Mouse (Mus musculus) heart, embryonic 16.5 days (tissue): ENCODE data around the gene Cxcl9. TPM values are rescaled to one million over a fixed set of nuclear protein-coding genes. Genes with fewer than 3 reads are reported as not detected.
A peak's percentile ranks its signal among the peaks of the same experiment; 100 is the strongest.

ENCODE experiments used
- ATAC-seq: fragments of 200-750 bp; cut with Nextera tagmentation; replicated peaks from 2 replicates; pipeline ENCODE4 v1.8.0; 2017; ENCODE audit warnings: moderate number of reproducible peaks; ENCODE audit not compliant: insufficient read depth, low FRiP score; ENCODE audit errors: extremely low read depth
- H3K27ac ChIP-seq: fragments of 300-500 bp; sonication (generic); 2 replicates; pipeline ENCODE4 v1.5.1; 2014; ENCODE audit warnings: mild to moderate bottlenecking, low read length, control low read depth, moderate library complexity
- H3K27me3 ChIP-seq: fragments of 300-500 bp; sonication (generic); 2 replicates; pipeline ENCODE4 v1.6.1; 2014; ENCODE audit warnings: low read length, mixed read lengths; ENCODE audit not compliant: control insufficient read depth, insufficient read depth
- H3K36me3 ChIP-seq: fragments of 300-500 bp; sonication (generic); 2 replicates; pipeline ENCODE4 v1.6.1; 2014; ENCODE audit not compliant: control insufficient read depth, insufficient read depth
- H3K4me1 ChIP-seq: fragments of 300-500 bp; sonication (generic); 2 replicates; pipeline ENCODE4 v1.6.1; 2014; ENCODE audit warnings: low read length, mixed read lengths; ENCODE audit not compliant: control insufficient read depth, insufficient read depth
- H3K4me2 ChIP-seq: fragments of 300-500 bp; sonication (generic); 2 replicates; pipeline ENCODE4 v1.6.1; 2014; ENCODE audit warnings: low read depth, mild to moderate bottlenecking, control low read depth, low read length
- H3K4me3 ChIP-seq: fragments of 300-500 bp; sonication (generic); 2 replicates; pipeline ENCODE4 v1.5.1; 2014; ENCODE audit warnings: mild to moderate bottlenecking, control low read depth, low read length
- H3K9ac ChIP-seq: fragments of 300-500 bp; sonication (generic); 2 replicates; pipeline ENCODE4 v1.6.1; 2014; ENCODE audit warnings: low read length, control low read depth
- H3K9me3 ChIP-seq: fragments of 300-500 bp; sonication (generic); replicated peaks from 2 replicates; pipeline ENCODE4 v1.6.1; 2016; ENCODE audit warnings: low read length; ENCODE audit not compliant: control insufficient read depth
- WGBS: fragments of 180-500 bp; shearing (Covaris S2); extraction: QIAGEN DNeasy Blood & Tissue Kit; methylation state at CpG from one replicate; pipeline ENCODE4 v1.1.7; 2014; 5-methylcytosine and 5-hydroxymethylcytosine counted together
- polyA plus RNA-seq: library from polyadenylated mRNA; unstranded; fragments of >200 nt; fragmentation: Nextera tagmentation; extraction: Ambion mirVana; gene quantifications from 2 replicates; pipeline ENCODE4 v1.2.1, GENCODE M21; 2015

Gene Cxcl9
- 0.21 and 0.37 TPM in 2 replicates for polyA plus RNA-seq

GRCm38 (mm10) chr5:92327929-92328328, at the start of gene Cxcl9:
Cxcl9 (minus strand) TSS chr5:92328079.
- Histone ChIP-seq H3K36me3 (no peaks in the 10 kb centered on the region), H3K4me2 (no peak within 1 kb of the TSS)
- WGBS, result 79% methylated on average over 7 of the region's 7 CpGs

GRCm38 (mm10) chr5:92376795-92377405, 49.0 kb upstream of the Cxcl9 start:
- no peaks in the 10 kb centered on the region for H3K27me3 ChIP-seq
- ATAC-seq, result no peak
- no peaks in the 10 kb centered on the region; the same call in 1 of the 2 replicates for H3K4me1 ChIP-seq
- H3K4me3 ChIP-seq, result peak overlapping the region; percentile 0; the same call in 1 of the 2 replicates
- H3K27ac ChIP-seq, result 0 out of 2 replicates have a peak overlapping the region, but pooled peaks have one; percentile 2
- WGBS, result 25% methylated on average over 13 of the region's 13 CpGs
- peak overlapping the region; percentile 44 for H3K4me2 ChIP-seq
- no peaks in the 10 kb centered on the region for H3K9me3 ChIP-seq
- no peaks in the 10 kb centered on the region for H3K36me3 ChIP-seq
- peak overlapping the region; percentile 16; the same call in 1 of the 2 replicates for H3K9ac ChIP-seq

More at GRCm38 (mm10) chr5:92327929-92328328, at the start of gene Cxcl9:
- Histone ChIP-seq H3K4me1 (peaks cover 4% of the 10 kb centered on the region), H3K27me3 (no peaks in the 10 kb centered on the region; the same call in 1 of the 2 replicates), H3K4me3 (no peak within 1 kb of the TSS), H3K27ac (no peak within 1 kb of the TSS), H3K9ac (no peak within 1 kb of the TSS), H3K9me3 (no peaks in the 10 kb centered on the region)
- ATAC-seq, result no peak

GRCm38 (mm10) chr5:92375368-92375767, 47.5 kb upstream of the Cxcl9 start:
- Histone ChIP-seq H3K36me3 (no peaks in the 10 kb centered on the region), H3K27me3 (no peaks in the 10 kb centered on the region), H3K4me3 (no peak overlapping the region), H3K9ac (no peak overlapping the region), H3K27ac (peak overlapping the region; percentile 66), H3K4me2 (no peak overlapping the region), H3K4me1 (no peaks in the 10 kb centered on the region; the same call in 1 of the 2 replicates), H3K9me3 (no peaks in the 10 kb centered on the region)
- ATAC-seq, result 0 out of 2 replicates have a peak, but pooled peaks have one; percentile 52
- WGBS, result 63% methylated on average over 17 of the region's 17 CpGs

GRCm38 (mm10) chr5:92374721-92375142, 46.9 kb upstream of the Cxcl9 start:
- peak overlapping the region; percentile 66 for H3K27ac ChIP-seq
- H3K36me3 ChIP-seq, result no peaks in the 10 kb centered on the region
- WGBS, result 36% methylated on average over 6 of the region's 6 CpGs
- no peak overlapping the region for H3K9ac ChIP-seq
- ATAC-seq, result peak; percentile 50; the same call in 1 of the 2 replicates
- no peak overlapping the region for H3K4me3 ChIP-seq
- H3K4me2 ChIP-seq, result no peak overlapping the region
- H3K9me3 ChIP-seq, result no peaks in the 10 kb centered on the region
- no peaks in the 10 kb centered on the region; the same call in 1 of the 2 replicates for H3K4me1 ChIP-seq
- H3K27me3 ChIP-seq, result no peaks in the 10 kb centered on the region

- no peak for ATAC-seq
- peaks cover 3% of the 10 kb centered on the region for H3K4me1 ChIP-seq
- H3K4me3 ChIP-seq, result no peak overlapping the region
- H3K27ac ChIP-seq, result no peak overlapping the region
- H3K9ac ChIP-seq, result no peak overlapping the region
- no peaks in the 10 kb centered on the region for H3K36me3 ChIP-seq
- no peaks in the 10 kb centered on the region for H3K9me3 ChIP-seq
- 27% methylated on average over 2 of the region's 2 CpGs for WGBS
- no peak overlapping the region for H3K4me2 ChIP-seq
- H3K27me3 ChIP-seq, result no peaks in the 10 kb centered on the region
These were observed 44.7 kb upstream of the Cxcl9 start for GRCm38 (mm10) chr5:92372605-92373004.

GRCm38 (mm10) chr5:92371361-92371976, 43.6 kb upstream of the Cxcl9 start:
- no peaks in the 10 kb centered on the region for H3K36me3 ChIP-seq
- H3K4me1 ChIP-seq, result peaks cover 3% of the 10 kb centered on the region; the same call in 1 of the 2 replicates
- no peak overlapping the region for H3K4me3 ChIP-seq
- no peak overlapping the region for H3K4me2 ChIP-seq
- no peak for ATAC-seq
- H3K9me3 ChIP-seq, result no peaks in the 10 kb centered on the region
- H3K9ac ChIP-seq, result no peak overlapping the region
- WGBS, result 81% methylated on average over 14 of the region's 14 CpGs
- no peak overlapping the region for H3K27ac ChIP-seq
- no peaks in the 10 kb centered on the region for H3K27me3 ChIP-seq

- H3K27me3 ChIP-seq, result no peaks in the 10 kb centered on the region
- 89% methylated on average over 6 of the region's 6 CpGs for WGBS
- H3K9ac ChIP-seq, result no peak overlapping the region
- ATAC-seq, result no peak
- no peak overlapping the region for H3K4me3 ChIP-seq
- no peak overlapping the region for H3K27ac ChIP-seq
- no peak overlapping the region for H3K4me2 ChIP-seq
- H3K36me3 ChIP-seq, result no peaks in the 10 kb centered on the region
- peaks cover 3% of the 10 kb centered on the region; the same call in 1 of the 2 replicates for H3K4me1 ChIP-seq
- H3K9me3 ChIP-seq, result no peaks in the 10 kb centered on the region
These were observed 43.0 kb upstream of the Cxcl9 start for GRCm38 (mm10) chr5:92370891-92371290.

- H3K27me3 ChIP-seq, result no peaks in the 10 kb centered on the region
- H3K4me3 ChIP-seq, result no peak overlapping the region
- no peaks in the 10 kb centered on the region for H3K9me3 ChIP-seq
- H3K36me3 ChIP-seq, result no peaks in the 10 kb centered on the region
- WGBS, result 82% methylated on average over 6 of the region's 6 CpGs
- no peak overlapping the region for H3K9ac ChIP-seq
- H3K4me2 ChIP-seq, result no peak overlapping the region
- ATAC-seq, result no peak
- H3K27ac ChIP-seq, result no peak overlapping the region
- peaks cover 3% of the 10 kb centered on the region; the same call in 1 of the 2 replicates for H3K4me1 ChIP-seq
These were observed 42.5 kb upstream of the Cxcl9 start for GRCm38 (mm10) chr5:92370392-92370791.
